Mouse (Mus musculus) frontal cortex, postnatal 25 days (tissue): Measurements from ENCODE around the gene Kcnip2.

Source experiments
- DNase-seq, 2 experiments: peaks; one replicate each; pipeline ENCODE4 v3.0.0; 2022; ENCODE audit warnings: low spot score in 2 of 2

The Kcnip2 gene

GRCm38 (mm10) chr19:45815831-45816405 lies at the start of gene Kcnip2:
Kcnip2 (minus strand) TSS chr19:45816061.
- peak in 1 of 2 experiments; percentile 24 for DNase-seq

GRCm38 (mm10) chr19:45855284-45855920 lies 39.5 kb upstream of the Kcnip2 start:
- no peak for DNase-seq

- no peak for DNase-seq
These were observed 38.7 kb upstream of the Kcnip2 start for GRCm38 (mm10) chr19:45854521-45854920.

GRCm38 (mm10) chr19:45847733-45848093 lies 31.9 kb upstream of the Kcnip2 start:
- DNase-seq, result no peak

GRCm38 (mm10) chr19:45847016-45847732 lies 31.3 kb upstream of the Kcnip2 start:
- no peak for DNase-seq

GRCm38 (mm10) chr19:45844209-45844608 lies 28.3 kb upstream of the Kcnip2 start:
- no peak for DNase-seq

- DNase-seq, result no peak
These were observed 27.6 kb upstream of the Kcnip2 start for GRCm38 (mm10) chr19:45843424-45843823.

GRCm38 (mm10) chr19:45837050-45837994 lies 21.5 kb upstream of the Kcnip2 start:
- no peak for DNase-seq

GRCm38 (mm10) chr19:45835490-45835889 lies 19.6 kb upstream of the Kcnip2 start:
- no peak for DNase-seq

GRCm38 (mm10) chr19:45833665-45834064 lies 17.8 kb upstream of the Kcnip2 start:
- no peak for DNase-seq

- DNase-seq, result no peak
These were observed 14.8 kb upstream of the Kcnip2 start for GRCm38 (mm10) chr19:45830679-45831078.

- no peak for DNase-seq
These were observed 11.9 kb upstream of the Kcnip2 start for GRCm38 (mm10) chr19:45827736-45828135.

GRCm38 (mm10) chr19:45827125-45827524 lies 11.3 kb upstream of the Kcnip2 start:
- no peak for DNase-seq

- no peak for DNase-seq
These were observed 10.3 kb upstream of the Kcnip2 start for GRCm38 (mm10) chr19:45826146-45826545.

GRCm38 (mm10) chr19:45821832-45822231 lies 6.0 kb upstream of the Kcnip2 start:
- DNase-seq, result no peak

GRCm38 (mm10) chr19:45817816-45818490 lies 2.1 kb upstream of the Kcnip2 start:
- DNase-seq, result no peak

- no peak for DNase-seq
These were observed 866 bp upstream of the Kcnip2 start for GRCm38 (mm10) chr19:45816727-45817126.

GRCm38 (mm10) chr19:45815170-45815569 lies 691 bp downstream of the Kcnip2 start:
- DNase-seq, result no peak

- no peak for DNase-seq
These were observed 2.1 kb downstream of the Kcnip2 start for GRCm38 (mm10) chr19:45813801-45814200.

- peak; percentile 88 to 97 for DNase-seq
These were observed 2.6 kb downstream of the Kcnip2 start for GRCm38 (mm10) chr19:45813263-45813662.

- DNase-seq, result no peak
These were observed 3.1 kb downstream of the Kcnip2 start for GRCm38 (mm10) chr19:45812673-45813252.
